In the genomic region with DNA sequence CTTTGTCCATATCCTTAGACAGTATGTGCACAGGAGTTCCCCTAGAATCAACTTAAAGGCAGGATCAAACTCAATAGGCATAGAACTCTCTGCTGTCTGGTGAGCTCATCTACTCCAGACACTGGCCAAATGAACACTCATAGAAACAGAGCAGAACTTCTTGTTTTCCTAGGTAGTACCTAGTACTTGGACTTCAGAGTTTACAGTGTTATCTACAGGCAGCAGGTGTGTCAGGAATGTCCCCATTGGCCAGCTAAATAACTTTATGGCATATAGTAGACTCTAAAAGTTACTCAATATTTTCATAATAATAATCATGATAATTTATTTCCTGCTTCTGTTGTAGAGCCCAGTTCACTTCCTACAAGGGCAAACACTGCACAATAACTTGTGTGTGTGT, we compare ENCODE assay signal across 14 mouse cellular contexts.
"Had no signal": no experiment of that assay in that cellular context is flagged by ENCODE, and none has a peak within 500 bp of the region (broad histone marks: within the 10 kb centered on the region; RNA-seq: fewer than 3 reads in every experiment).

No protein-coding gene starts in this region.

- H3K36me3 ChIP-seq: midbrain, embryonic 10.5 days; midbrain, embryonic 12.5 days; neural tube, embryonic 12.5 days had no signal

- H3K4me2 ChIP-seq: lung, embryonic 14.5 days; midbrain, embryonic 12.5 days; neural tube, embryonic 12.5 days had no signal

- H3K9me3 ChIP-seq: midbrain, embryonic 10.5 days; midbrain, embryonic 12.5 days; neural tube, embryonic 12.5 days had no signal

- H3K4me1 ChIP-seq: midbrain, embryonic 10.5 days; midbrain, embryonic 12.5 days; neural tube, embryonic 12.5 days had no signal

- DNase-seq: lung, adult 18-20 months; lung, embryonic 14.5 days; lung, postnatal 10 days; lung, postnatal 4 days; midbrain, embryonic 14.5 days; right cerebral cortex, postnatal 14 days; spleen, adult 18-20 months; thymus, adult 18-20 months; thymus, postnatal 25 days; thymus, postnatal 4 days had no signal

- H3K27me3 ChIP-seq: midbrain, embryonic 12.5 days; neural tube, embryonic 12.5 days had no signal

- H3K4me3 ChIP-seq: midbrain, embryonic 10.5 days; midbrain, embryonic 12.5 days; neural tube, embryonic 12.5 days had no signal

- H3K9ac ChIP-seq: liver, embryonic 14.5 days; lung, embryonic 14.5 days; midbrain, embryonic 12.5 days; neural tube, embryonic 12.5 days had no signal

- H3K27ac ChIP-seq: liver, embryonic 14.5 days; midbrain, embryonic 10.5 days; midbrain, embryonic 12.5 days; neural tube, embryonic 12.5 days had no signal
